Mouse (Mus musculus) forebrain, embryonic 12.5 days (tissue): ENCODE measurements around the gene Scimp. TPM values are rescaled to one million over a fixed set of nuclear protein-coding genes. Genes with fewer than 3 reads are reported as not detected.
"Not testable (repeated sequence)": the region's sequence is repeated elsewhere in the genome, so short reads cannot be mapped to it uniquely, and the experiment has no call there.

Source experiments
- ATAC-seq: fragments of 200-750 bp; cut with Nextera tagmentation; 2 replicates; pipeline ENCODE4 v1.8.0; 2017; ENCODE audit warnings: moderate TSS enrichment; ENCODE audit not compliant: low FRiP score
- H3K27ac ChIP-seq: fragments of 300-500 bp; sonication (generic); 2 replicates; pipeline ENCODE4 v1.5.1; 2016; ENCODE audit warnings: mild to moderate bottlenecking
- H3K27me3 ChIP-seq: fragments of 300-500 bp; sonication (generic); 2 replicates; pipeline ENCODE4 v1.6.1; 2016; ENCODE audit warnings: mild to moderate bottlenecking
- H3K36me3 ChIP-seq: fragments of 300-500 bp; sonication (generic); replicated peaks from 2 replicates; pipeline ENCODE4 v1.6.1; 2016; ENCODE audit warnings: mild to moderate bottlenecking
- H3K4me1 ChIP-seq: fragments of 300-500 bp; sonication (generic); 2 replicates; pipeline ENCODE4 v1.6.1; 2016
- H3K4me2 ChIP-seq: fragments of 300-500 bp; sonication (generic); 2 replicates; pipeline ENCODE4 v1.6.1; 2016; ENCODE audit warnings: mild to moderate bottlenecking, moderate library complexity
- H3K4me3 ChIP-seq: fragments of 300-500 bp; sonication (generic); replicated peaks from 2 replicates; pipeline ENCODE4 v1.5.1; 2016; ENCODE audit warnings: mild to moderate bottlenecking
- H3K9ac ChIP-seq: fragments of 300-500 bp; sonication (generic); 2 replicates; pipeline ENCODE4 v1.6.1; 2016; ENCODE audit warnings: mild to moderate bottlenecking
- H3K9me3 ChIP-seq: fragments of 300-500 bp; sonication (generic); 2 replicates; pipeline ENCODE4 v1.6.1; 2016
- WGBS: fragments of 180-500 bp; shearing (Covaris S2); methylation state at CpG from one replicate; pipeline ENCODE4 v1.1.7; 2016; 5-methylcytosine and 5-hydroxymethylcytosine counted together
- polyA plus RNA-seq: library from polyadenylated mRNA; unstranded; fragments of >200 nt; fragmentation: Nextera tagmentation; extraction: Ambion mirVana; gene quantifications from 2 replicates; pipeline ENCODE4 v1.2.1, GENCODE M21; 2016

The Scimp gene
- polyA plus RNA-seq, 1 experiment from 2014 or later, result not detected

DNA sequence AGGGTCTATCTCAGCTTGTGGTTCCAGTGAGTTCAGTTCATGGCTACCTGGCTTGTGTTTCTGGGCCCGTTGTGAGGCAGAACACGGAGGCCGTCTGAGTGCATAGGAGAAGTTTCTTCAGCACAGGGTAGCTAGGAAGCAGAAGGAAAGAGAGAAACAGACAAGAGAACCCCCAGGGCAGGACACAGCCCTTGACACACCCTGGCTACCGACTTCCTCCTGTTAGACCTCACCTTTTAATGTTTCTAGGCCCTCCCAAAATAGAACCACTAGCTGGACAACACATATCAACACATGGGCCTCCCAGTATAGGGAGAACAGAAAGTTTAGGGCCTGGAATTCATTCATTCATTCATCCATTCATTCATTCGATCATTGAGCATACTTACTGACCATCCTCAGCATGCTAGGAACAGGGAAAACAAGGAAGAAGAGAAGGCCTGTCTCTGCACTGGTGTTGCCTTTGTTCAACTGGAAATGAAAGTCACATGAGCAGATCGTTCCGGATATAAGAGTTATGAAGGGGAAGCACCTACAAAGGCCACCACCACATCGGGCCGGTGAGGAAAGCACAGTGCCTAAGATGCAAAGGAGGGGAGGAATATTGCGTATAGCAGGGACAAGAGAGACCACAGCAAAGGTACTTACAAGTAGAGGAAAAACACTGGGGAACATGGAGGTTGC is 23.3 kb downstream of the Scimp start:
- 91% methylated on average over 10 of the region's 10 CpGs for WGBS
- Histone ChIP-seq H3K27ac (no peak overlapping the region), H3K27me3 (0 out of 2 replicates have a peak, but pooled peaks cover 5% of the 10 kb centered on the region), H3K9me3 (no peaks in the 10 kb centered on the region), H3K4me1 (no peaks in the 10 kb centered on the region), H3K4me3 (no peak overlapping the region), H3K4me2 (no peak overlapping the region), H3K9ac (no peak overlapping the region), H3K36me3 (no peaks in the 10 kb centered on the region)
- ATAC-seq, result no peak

- no peaks in the 10 kb centered on the region for H3K36me3 ChIP-seq
- no peak overlapping the region for H3K9ac ChIP-seq
- no peak for ATAC-seq
- 0 out of 2 replicates have a peak, but pooled peaks cover 5% of the 10 kb centered on the region for H3K27me3 ChIP-seq
- no peak overlapping the region for H3K27ac ChIP-seq
- H3K4me2 ChIP-seq, result no peak overlapping the region
- no peak overlapping the region for H3K4me3 ChIP-seq
- no peaks in the 10 kb centered on the region for H3K4me1 ChIP-seq
- 76% methylated on average over 11 of the region's 11 CpGs for WGBS
- no peaks in the 10 kb centered on the region for H3K9me3 ChIP-seq
Observed at GRCm38 (mm10) chr11:70787052-70787451, 25.3 kb downstream of the Scimp start.

DNA sequence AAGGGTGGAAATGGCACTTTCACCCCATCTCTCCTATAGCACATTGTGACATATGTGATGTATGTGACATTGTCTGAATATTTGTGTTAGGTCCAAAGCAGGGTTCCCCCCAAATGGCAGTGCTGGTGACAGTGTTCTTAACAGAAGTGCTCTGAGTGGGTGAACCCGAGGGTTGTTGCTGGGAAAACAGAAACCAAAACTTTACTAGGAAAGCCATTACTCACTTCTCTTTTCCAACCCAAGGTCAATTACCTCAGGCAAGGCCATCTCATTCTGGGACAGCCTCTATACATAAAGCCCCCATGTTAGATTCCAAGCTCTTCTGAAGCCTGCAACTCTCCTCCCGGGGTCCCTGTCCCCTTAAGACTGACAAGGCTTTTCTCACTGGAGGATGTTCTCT is 26.5 kb downstream of the Scimp start:
- Histone ChIP-seq H3K9me3 (no peaks in the 10 kb centered on the region), H3K4me1 (no peaks in the 10 kb centered on the region), H3K36me3 (no peaks in the 10 kb centered on the region), H3K4me3 (no peak overlapping the region), H3K27ac (no peak overlapping the region), H3K9ac (no peak overlapping the region), H3K27me3 (no peaks in the 10 kb centered on the region), H3K4me2 (no peak overlapping the region)
- no peak for ATAC-seq
- 69% methylated on average over 2 of the region's 2 CpGs for WGBS

- not testable (repeated sequence) for H3K4me1 ChIP-seq, H3K9me3 ChIP-seq, ATAC-seq, H3K27ac ChIP-seq, H3K4me2 ChIP-seq, H3K36me3 ChIP-seq, H3K4me3 ChIP-seq, H3K9ac ChIP-seq, H3K27me3 ChIP-seq
- WGBS, result 26% methylated on average over 6 of the region's 6 CpGs
Observed at GRCm38 (mm10) chr11:70778058-70778457, 34.3 kb downstream of the Scimp start.

DNA sequence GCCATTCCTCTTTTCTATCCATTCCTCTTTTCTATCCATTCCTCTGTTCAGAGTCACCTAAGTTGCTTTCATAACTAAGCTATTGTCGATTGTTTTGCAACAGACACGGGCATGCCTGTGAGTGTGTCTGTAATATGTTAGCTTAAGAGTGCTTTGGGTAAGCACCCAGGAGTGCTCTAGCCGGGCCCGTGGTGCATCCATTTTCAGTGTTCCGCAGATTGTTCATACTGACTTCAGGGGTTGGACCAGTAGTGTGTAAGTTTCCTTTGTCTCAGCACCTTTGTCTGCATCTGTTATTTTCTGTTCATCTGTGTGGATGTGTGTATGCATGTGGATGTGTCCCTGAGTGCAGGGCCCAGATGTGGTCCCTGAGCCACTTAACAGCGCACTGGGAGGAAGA is 34.8 kb downstream of the Scimp start:
- 73% methylated on average over 6 of the region's 6 CpGs for WGBS
- H3K4me3 ChIP-seq, result no peak overlapping the region
- H3K36me3 ChIP-seq, result peaks cover 10% of the 10 kb centered on the region
- H3K4me1 ChIP-seq, result no peaks in the 10 kb centered on the region
- H3K27ac ChIP-seq, result no peak overlapping the region
- H3K9ac ChIP-seq, result no peak overlapping the region
- ATAC-seq, result no peak
- no peak overlapping the region for H3K4me2 ChIP-seq
- no peaks in the 10 kb centered on the region for H3K27me3 ChIP-seq
- no peaks in the 10 kb centered on the region for H3K9me3 ChIP-seq

DNA sequence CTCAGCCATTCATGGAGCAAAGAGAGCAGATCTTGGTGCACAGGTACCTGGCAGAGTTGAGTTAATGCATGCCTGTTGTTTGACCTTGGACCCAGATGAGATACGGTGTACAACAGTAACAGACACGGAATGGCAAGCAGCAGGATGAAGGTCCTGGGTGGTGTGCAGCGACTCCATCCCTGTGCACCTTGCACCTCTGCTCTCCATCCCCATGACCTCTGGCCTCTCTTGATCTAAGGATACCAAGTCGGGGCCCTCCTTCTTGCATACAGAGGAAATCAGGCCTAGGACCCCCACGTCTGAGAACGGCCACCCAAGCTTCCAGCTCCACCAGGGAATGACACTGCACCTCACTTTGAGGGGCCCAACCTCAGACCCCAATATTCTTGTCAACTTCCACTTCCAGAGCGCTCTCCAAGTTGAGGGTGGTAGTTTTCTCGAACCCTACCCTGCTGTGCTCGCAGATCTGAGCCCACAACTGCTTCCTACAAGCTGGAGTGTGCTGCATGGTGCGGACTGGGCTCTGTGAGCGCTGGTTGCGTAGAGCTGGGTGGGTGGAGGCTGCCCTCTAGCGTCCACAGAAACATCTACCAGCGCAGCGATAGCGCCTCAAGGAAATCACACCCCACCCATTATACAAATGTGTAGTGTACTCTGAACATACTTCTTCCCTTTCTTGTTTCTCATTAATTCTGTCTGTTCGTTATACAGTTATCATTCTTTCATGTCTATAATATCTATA is 35.4 kb downstream of the Scimp start:
- whole genome bisulfite sequencing, result 29% methylated on average over 17 of the region's 17 CpGs
- no peak overlapping the region for H3K4me2 ChIP-seq
- ATAC-seq, result peak; percentile 65; the same call in 1 of the 2 replicates
- H3K4me1 ChIP-seq, result no peaks in the 10 kb centered on the region
- no peak overlapping the region for H3K4me3 ChIP-seq
- H3K36me3 ChIP-seq, result peaks cover 16% of the 10 kb centered on the region
- H3K9ac ChIP-seq, result no peak overlapping the region
- no peaks in the 10 kb centered on the region for H3K9me3 ChIP-seq
- no peak overlapping the region for H3K27ac ChIP-seq
- no peaks in the 10 kb centered on the region for H3K27me3 ChIP-seq

DNA sequence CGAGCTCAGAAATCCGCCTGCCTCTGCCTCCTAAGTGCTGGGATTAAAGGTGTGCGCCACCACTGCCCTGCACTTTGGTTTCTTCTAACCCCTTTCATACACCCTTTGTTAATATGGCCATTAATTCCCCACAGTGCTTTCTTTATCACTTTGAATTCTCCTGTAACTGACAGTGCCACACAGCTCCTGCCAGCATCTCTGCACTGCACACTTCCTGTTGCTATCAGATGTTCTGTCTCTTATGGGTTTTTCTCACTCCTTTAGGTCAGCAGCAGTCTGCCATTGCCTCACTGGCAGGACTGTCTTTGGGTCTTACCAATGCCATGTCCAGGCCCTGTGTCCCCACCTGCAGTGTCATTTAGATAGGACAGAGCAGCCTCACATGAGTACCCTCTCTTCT is 41.6 kb downstream of the Scimp start:
- H3K4me2 ChIP-seq, result no peak overlapping the region
- H3K36me3 ChIP-seq, result peaks cover 27% of the 10 kb centered on the region
- no peak overlapping the region for H3K4me3 ChIP-seq
- 91% methylated on average over 3 of the region's 3 CpGs for WGBS
- no peak overlapping the region for H3K9ac ChIP-seq
- no peaks in the 10 kb centered on the region for H3K27me3 ChIP-seq
- no peak overlapping the region for H3K27ac ChIP-seq
- H3K4me1 ChIP-seq, result 0 out of 2 replicates have a peak, but pooled peaks cover 1% of the 10 kb centered on the region
- ATAC-seq, result no peak
- H3K9me3 ChIP-seq, result no peaks in the 10 kb centered on the region

DNA sequence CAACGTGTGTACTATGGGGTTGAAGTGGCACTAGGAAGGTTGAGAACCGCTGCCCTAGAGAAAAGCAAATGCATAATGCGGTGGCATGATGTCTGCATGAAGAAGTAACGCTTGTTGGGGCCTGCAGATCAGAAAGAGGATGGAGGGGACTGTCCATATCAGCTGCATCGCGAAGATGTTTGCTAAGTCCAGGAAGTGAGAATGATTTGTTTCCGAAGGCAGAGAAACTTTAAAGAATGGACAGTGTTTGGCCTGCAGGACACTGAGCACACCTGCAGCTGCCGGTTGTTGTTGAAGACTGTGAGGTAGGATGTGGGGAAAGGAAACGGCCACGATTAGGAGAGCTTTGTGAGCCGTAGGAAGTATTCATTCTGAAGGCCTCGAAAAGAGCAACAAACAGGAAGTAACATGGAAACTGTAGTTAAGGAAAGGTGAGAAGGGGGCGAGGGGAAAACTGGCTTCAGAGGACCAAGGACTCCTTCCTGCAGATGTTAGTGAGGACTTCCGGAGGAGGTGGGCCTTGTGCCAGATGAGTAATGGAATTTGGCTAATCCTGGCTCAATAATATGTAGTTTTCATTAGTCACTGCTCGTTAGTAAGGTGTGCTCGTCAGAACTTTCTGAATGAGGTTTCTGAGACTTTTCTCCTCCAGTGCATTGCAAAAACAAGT is 46.5 kb downstream of the Scimp start:
- no peak overlapping the region for H3K9ac ChIP-seq
- ATAC-seq, result no peak
- H3K27ac ChIP-seq, result no peak overlapping the region
- H3K27me3 ChIP-seq, result no peaks in the 10 kb centered on the region
- H3K36me3 ChIP-seq, result no peaks in the 10 kb centered on the region; the same call in 1 of the 2 replicates
- no peaks in the 10 kb centered on the region for H3K9me3 ChIP-seq
- H3K4me3 ChIP-seq, result no peak overlapping the region
- 82% methylated on average over 16 of the region's 16 CpGs for WGBS
- no peak overlapping the region for H3K4me2 ChIP-seq
- H3K4me1 ChIP-seq, result peaks cover 13% of the 10 kb centered on the region

GRCm38 (mm10) chr11:70763936-70764808 is 48.2 kb downstream of the Scimp start, which contains the start of gene Zfp3:
Gene Zfp3, plus strand, starts transcription at chr11:70764209.
- Histone ChIP-seq H3K4me2 (peak within 1 kb of the TSS; percentile 73), H3K27ac (peak within 1 kb of the TSS; percentile 57), H3K36me3 (no peaks in the 10 kb centered on the region; the same call in 1 of the 2 replicates), H3K9ac (peak within 1 kb of the TSS; percentile 79), H3K4me1 (peaks cover 13% of the 10 kb centered on the region), H3K4me3 (peak within 1 kb of the TSS; percentile 82), H3K27me3 (no peaks in the 10 kb centered on the region), H3K9me3 (no peaks in the 10 kb centered on the region)
- under 1% methylated on average over 78 of the region's 78 CpGs for WGBS
- ATAC-seq, result peak; percentile 68

- ATAC-seq, result no peak
- WGBS, result 35% methylated on average over 3 of the region's 3 CpGs
Observed at GRCm38 (mm10) chr11:70763582-70763935, 48.8 kb downstream of the Scimp start.

GRCm38 (mm10) chr11:70762641-70763040 is 49.7 kb downstream of the Scimp start:
- 87% methylated on average over 9 of the region's 9 CpGs for WGBS
- ATAC-seq, result no peak
- H3K27ac ChIP-seq, result no peak overlapping the region
- no peak overlapping the region for H3K4me3 ChIP-seq
- H3K27me3 ChIP-seq, result peaks cover 4% of the 10 kb centered on the region; the same call in 1 of the 2 replicates
- peaks cover 13% of the 10 kb centered on the region for H3K4me1 ChIP-seq
- H3K9ac ChIP-seq, result no peak overlapping the region
- H3K4me2 ChIP-seq, result no peak overlapping the region
- H3K36me3 ChIP-seq, result no peaks in the 10 kb centered on the region; the same call in 1 of the 2 replicates
- H3K9me3 ChIP-seq, result no peaks in the 10 kb centered on the region

More at GRCm38 (mm10) chr11:70763582-70763935, 48.8 kb downstream of the Scimp start:
- H3K4me1 ChIP-seq, result peaks cover 13% of the 10 kb centered on the region
- H3K36me3 ChIP-seq, result no peaks in the 10 kb centered on the region; the same call in 1 of the 2 replicates
- peaks cover 2% of the 10 kb centered on the region; the same call in 1 of the 2 replicates for H3K27me3 ChIP-seq
- peak overlapping the region; percentile 57; the same call in 1 of the 2 replicates for H3K27ac ChIP-seq
- peak overlapping the region; percentile 79 for H3K9ac ChIP-seq
- peak overlapping the region; percentile 73 for H3K4me2 ChIP-seq
- H3K9me3 ChIP-seq, result no peaks in the 10 kb centered on the region
- H3K4me3 ChIP-seq, result peak overlapping the region; percentile 82
